Mouse (Mus musculus): ENCODE data around the gene Cxcl1. TPM values are rescaled to one million over a fixed set of nuclear protein-coding genes. Genes with fewer than 3 reads are reported as not detected.

The Cxcl1 gene
- polyA plus RNA-seq, 1 experiment from 2014 or later, result 0.83 TPM

DNA sequence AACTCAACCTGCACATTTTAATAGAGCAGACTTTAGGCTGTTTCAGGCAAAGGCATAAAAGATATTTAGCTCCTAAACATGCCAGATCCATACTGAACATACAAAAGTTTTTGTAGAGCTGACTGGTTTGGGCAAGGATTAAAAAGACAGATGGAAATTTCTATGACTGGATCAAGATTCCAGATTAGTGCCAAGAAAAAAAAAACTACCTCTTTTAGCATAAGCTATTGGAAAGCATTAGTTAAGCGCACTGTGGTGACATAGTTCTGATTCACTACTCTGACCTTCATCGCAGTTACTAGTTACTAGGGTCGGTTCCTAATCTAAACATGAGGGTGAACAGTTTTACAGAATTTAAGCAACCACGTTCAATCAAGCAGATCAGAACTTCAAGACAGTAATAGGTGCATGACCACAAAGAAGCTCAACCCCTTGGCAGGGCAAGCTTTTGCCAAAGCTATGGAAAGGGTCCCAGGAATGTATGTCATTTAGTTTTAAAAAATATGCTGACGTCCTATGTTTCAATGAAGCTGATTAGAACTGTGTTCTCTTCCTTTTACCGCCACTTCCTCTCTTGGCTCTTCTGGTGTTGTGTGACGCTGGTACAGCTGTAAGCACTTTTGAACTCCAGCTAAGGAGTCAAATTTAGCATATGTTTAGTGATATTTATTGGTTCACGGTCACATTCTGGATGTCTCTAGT lies 14.4 kb upstream of the Cxcl1 start:
- no peak overlapping the region for H3K9ac ChIP-seq (ENCODE audit: low read depth, low read length)
- peak; percentile 25; the same call in 1 of the 2 replicates for ATAC-seq
- H3K27me3 ChIP-seq (replicated peaks; ENCODE audit: control insufficient read depth, insufficient read depth, low read length), result no peaks in the 10 kb centered on the region
- no peak overlapping the region for H3K4me3 ChIP-seq (ENCODE audit: low read depth, low read length)
- no peak overlapping the region for H3K4me2 ChIP-seq (replicated peaks; ENCODE audit: low read depth)
- 0 out of 2 replicates have a peak, but pooled peaks cover 14% of the 10 kb centered on the region for H3K4me1 ChIP-seq (replicated peaks; ENCODE audit: control insufficient read depth, insufficient read depth, low read length)
- no peak for TF ChIP-seq CTCF (IDR thresholded peaks at IDR 0.05; ENCODE audit: low read depth)
- no peaks in the 10 kb centered on the region for H3K36me3 ChIP-seq (ENCODE audit: control insufficient read depth, insufficient read depth)
- no peak overlapping the region; the same call in 1 of the 2 replicates for H3K27ac ChIP-seq (ENCODE audit: low read depth, low read length)
- no peaks in the 10 kb centered on the region for H3K9me3 ChIP-seq (ENCODE audit: control insufficient read depth)
- WGBS, result 61% methylated on average over 8 of the region's 8 CpGs

DNA sequence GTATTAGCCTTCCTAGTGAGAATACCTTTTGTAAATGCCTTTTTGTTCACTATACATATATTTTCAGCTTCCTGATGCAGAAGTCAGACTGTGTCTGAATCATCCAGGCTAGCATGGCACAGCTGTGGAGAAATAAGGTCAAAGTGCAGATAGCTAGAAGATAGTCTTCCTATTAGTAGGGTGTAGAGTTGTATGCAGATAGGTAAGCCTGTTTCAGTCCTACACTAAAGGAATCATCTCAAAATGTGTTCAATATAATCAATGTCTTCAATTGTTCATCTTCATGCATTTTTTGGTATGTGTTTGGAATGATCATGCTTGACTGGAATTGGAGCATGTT lies 13.9 kb upstream of the Cxcl1 start:
- Histone ChIP-seq H3K9me3 (ENCODE audit: control insufficient read depth) (no peaks in the 10 kb centered on the region), H3K4me3 (ENCODE audit: low read depth, low read length) (no peak overlapping the region), H3K27me3 (replicated peaks; ENCODE audit: control insufficient read depth, insufficient read depth, low read length) (no peaks in the 10 kb centered on the region), H3K27ac (ENCODE audit: low read depth, low read length) (no peak overlapping the region; the same call in 1 of the 2 replicates), H3K36me3 (ENCODE audit: control insufficient read depth, insufficient read depth) (no peaks in the 10 kb centered on the region), H3K4me1 (replicated peaks; ENCODE audit: control insufficient read depth, insufficient read depth, low read length) (0 out of 2 replicates have a peak, but pooled peaks cover 14% of the 10 kb centered on the region), H3K4me2 (replicated peaks; ENCODE audit: low read depth) (no peak overlapping the region), H3K9ac (ENCODE audit: low read depth, low read length) (no peak overlapping the region)
- no peak for TF ChIP-seq CTCF (IDR thresholded peaks at IDR 0.05; ENCODE audit: low read depth)
- peak; percentile 69 for ATAC-seq

DNA sequence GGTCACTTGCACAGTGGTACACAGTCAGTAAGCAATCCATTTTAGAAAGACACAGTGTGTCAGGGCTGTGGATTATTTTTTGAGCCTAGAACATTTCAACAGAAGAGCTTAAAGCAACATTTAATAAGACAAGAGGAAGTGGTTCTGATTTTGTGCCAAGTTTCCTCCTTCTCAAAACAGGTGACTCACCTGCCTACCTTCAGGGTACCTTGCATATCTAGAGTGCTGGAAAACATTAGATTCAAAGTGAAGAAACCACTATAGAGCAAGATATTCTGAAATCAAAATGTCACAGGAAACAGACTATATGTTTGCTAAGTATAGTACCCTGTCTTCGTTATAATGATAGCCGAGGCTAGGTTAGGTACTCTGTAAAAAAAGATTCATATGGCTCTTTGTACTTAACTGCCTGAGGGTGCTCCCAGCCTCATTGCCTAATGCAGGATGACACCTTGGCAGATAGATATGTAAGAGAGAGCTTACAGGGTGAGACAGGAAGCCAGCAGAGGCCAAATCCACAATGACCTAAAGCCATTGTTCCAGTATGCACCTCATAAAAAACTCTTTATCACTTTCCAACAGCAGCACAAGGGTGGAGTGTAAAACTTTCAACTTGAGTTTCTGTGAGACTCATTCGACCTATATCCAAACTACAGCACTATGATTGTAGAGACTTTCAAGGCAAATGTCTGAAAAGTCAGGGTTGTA lies 11.6 kb upstream of the Cxcl1 start:
- Histone ChIP-seq H3K4me2 (replicated peaks; ENCODE audit: low read depth) (no peak overlapping the region), H3K27me3 (replicated peaks; ENCODE audit: control insufficient read depth, insufficient read depth, low read length) (no peaks in the 10 kb centered on the region), H3K9me3 (ENCODE audit: control insufficient read depth) (no peaks in the 10 kb centered on the region), H3K9ac (ENCODE audit: low read depth, low read length) (no peak overlapping the region), H3K4me1 (replicated peaks; ENCODE audit: control insufficient read depth, insufficient read depth, low read length) (0 out of 2 replicates have a peak, but pooled peaks cover 14% of the 10 kb centered on the region), H3K36me3 (ENCODE audit: control insufficient read depth, insufficient read depth) (no peaks in the 10 kb centered on the region), H3K27ac (ENCODE audit: low read depth, low read length) (no peak overlapping the region), H3K4me3 (ENCODE audit: low read depth, low read length) (no peak overlapping the region)
- 80% methylated on average over 3 of the region's 3 CpGs for WGBS
- no peak for ATAC-seq
- no peak for TF ChIP-seq CTCF (IDR thresholded peaks at IDR 0.05; ENCODE audit: low read depth)

DNA sequence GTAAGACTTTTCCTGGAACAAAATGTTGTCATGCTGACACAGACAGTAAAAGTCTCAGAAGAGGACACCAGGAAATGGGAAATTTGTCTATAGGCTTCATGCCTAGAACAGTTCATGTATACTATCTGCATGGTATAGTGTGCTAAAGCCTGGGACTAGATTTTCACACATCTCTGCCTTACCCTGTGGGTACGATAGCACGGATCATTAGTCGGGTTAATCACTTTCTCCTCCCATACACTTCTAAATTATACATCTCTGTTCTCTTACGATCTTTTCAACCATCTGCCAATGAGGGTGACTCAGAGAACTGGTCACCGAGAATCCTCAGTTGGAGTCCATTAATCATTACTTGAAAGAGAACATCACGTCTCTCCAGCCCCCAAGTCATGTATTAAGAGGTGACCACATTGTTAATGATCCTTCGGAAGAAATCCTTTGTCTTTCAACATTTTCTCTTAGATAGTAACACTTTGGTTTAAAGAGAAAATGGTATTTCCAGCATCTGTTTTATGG lies 10.6 kb upstream of the Cxcl1 start:
- Histone ChIP-seq H3K9me3 (ENCODE audit: control insufficient read depth) (no peaks in the 10 kb centered on the region), H3K4me2 (replicated peaks; ENCODE audit: low read depth) (no peak overlapping the region), H3K4me3 (ENCODE audit: low read depth, low read length) (no peak overlapping the region), H3K4me1 (replicated peaks; ENCODE audit: control insufficient read depth, insufficient read depth, low read length) (0 out of 2 replicates have a peak, but pooled peaks cover 13% of the 10 kb centered on the region), H3K27me3 (replicated peaks; ENCODE audit: control insufficient read depth, insufficient read depth, low read length) (no peaks in the 10 kb centered on the region), H3K9ac (ENCODE audit: low read depth, low read length) (no peak overlapping the region), H3K27ac (ENCODE audit: low read depth, low read length) (no peak overlapping the region), H3K36me3 (ENCODE audit: control insufficient read depth, insufficient read depth) (no peaks in the 10 kb centered on the region)
- TF ChIP-seq CTCF (IDR thresholded peaks at IDR 0.05; ENCODE audit: low read depth), result no peak
- WGBS, result 89% methylated on average over 7 of the region's 7 CpGs
- ATAC-seq, result no peak

DNA sequence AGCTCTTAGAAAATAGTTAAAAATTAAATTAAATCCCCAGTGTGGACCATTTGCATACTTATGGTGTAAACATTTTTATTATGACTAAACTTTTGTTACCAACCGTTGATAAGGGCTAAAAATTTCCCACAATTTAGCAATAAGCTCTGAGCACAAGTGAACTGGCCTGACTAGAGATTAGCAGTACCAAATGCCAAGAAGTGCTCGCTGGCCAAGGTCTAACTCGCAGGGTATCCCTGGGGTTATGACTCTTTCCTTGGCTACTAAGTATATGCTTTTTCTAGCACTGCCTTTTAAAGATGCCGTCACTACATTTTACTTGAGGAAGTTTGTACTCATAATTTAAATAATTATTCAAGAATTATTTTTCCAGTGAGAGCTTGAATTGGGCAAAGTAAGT lies 10.0 kb upstream of the Cxcl1 start:
- TF ChIP-seq CTCF (IDR thresholded peaks at IDR 0.05; ENCODE audit: low read depth), result no peak
- 0 out of 2 replicates have a peak, but pooled peaks cover 6% of the 10 kb centered on the region for H3K4me1 ChIP-seq (replicated peaks; ENCODE audit: control insufficient read depth, insufficient read depth, low read length)
- no peaks in the 10 kb centered on the region for H3K9me3 ChIP-seq (ENCODE audit: control insufficient read depth)
- H3K27me3 ChIP-seq (replicated peaks; ENCODE audit: control insufficient read depth, insufficient read depth, low read length), result no peaks in the 10 kb centered on the region
- WGBS, result 77% methylated on average over 4 of the region's 4 CpGs
- H3K9ac ChIP-seq (ENCODE audit: low read depth, low read length), result no peak overlapping the region
- no peak overlapping the region for H3K4me2 ChIP-seq (replicated peaks; ENCODE audit: low read depth)
- no peak overlapping the region for H3K4me3 ChIP-seq (ENCODE audit: low read depth, low read length)
- H3K27ac ChIP-seq (ENCODE audit: low read depth, low read length), result no peak overlapping the region
- H3K36me3 ChIP-seq (ENCODE audit: control insufficient read depth, insufficient read depth), result no peaks in the 10 kb centered on the region
- no peak for ATAC-seq

DNA sequence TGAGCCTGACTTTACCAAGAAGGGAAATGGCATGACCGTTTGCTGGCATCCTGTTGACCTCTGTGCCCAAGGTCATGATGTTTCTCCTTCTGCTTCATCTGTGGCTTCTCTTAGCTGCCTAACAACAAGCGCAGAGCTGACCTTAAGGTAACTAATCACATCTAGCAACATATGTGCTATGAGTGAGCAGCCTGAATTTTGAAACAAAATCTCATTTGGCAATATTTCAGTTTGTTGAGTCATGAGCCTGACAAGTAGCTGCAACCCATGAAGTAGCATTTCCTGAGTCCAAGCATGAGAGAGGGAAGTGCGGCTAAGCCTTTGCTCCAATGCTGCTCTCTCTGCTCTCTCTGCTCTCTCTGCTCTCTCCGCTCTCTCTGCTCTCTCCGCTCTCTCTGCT lies 9.4 kb upstream of the Cxcl1 start:
- ATAC-seq, result no peak
- Histone ChIP-seq H3K27me3 (replicated peaks; ENCODE audit: control insufficient read depth, insufficient read depth, low read length) (no peaks in the 10 kb centered on the region), H3K27ac (ENCODE audit: low read depth, low read length) (no peak overlapping the region), H3K9ac (ENCODE audit: low read depth, low read length) (no peak overlapping the region), H3K4me2 (replicated peaks; ENCODE audit: low read depth) (no peak overlapping the region), H3K4me3 (ENCODE audit: low read depth, low read length) (no peak overlapping the region), H3K36me3 (ENCODE audit: control insufficient read depth, insufficient read depth) (no peaks in the 10 kb centered on the region), H3K9me3 (ENCODE audit: control insufficient read depth) (no peaks in the 10 kb centered on the region), H3K4me1 (replicated peaks; ENCODE audit: control insufficient read depth, insufficient read depth, low read length) (0 out of 2 replicates have a peak, but pooled peaks cover 4% of the 10 kb centered on the region)
- WGBS, result 84% methylated on average over 5 of the region's 5 CpGs
- no peak for TF ChIP-seq CTCF (IDR thresholded peaks at IDR 0.05; ENCODE audit: low read depth)
